Mouse (Mus musculus): ENCODE results near the gene Dennd4b. TPM values are rescaled to one million over a fixed set of nuclear protein-coding genes. Genes with fewer than 3 reads are reported as not detected.

Gene Dennd4b
- polyA plus RNA-seq (2016; fragmentation: Nextera tagmentation; extraction: Ambion mirVana): 6.9 and 7.0 TPM in 2 replicates

DNA sequence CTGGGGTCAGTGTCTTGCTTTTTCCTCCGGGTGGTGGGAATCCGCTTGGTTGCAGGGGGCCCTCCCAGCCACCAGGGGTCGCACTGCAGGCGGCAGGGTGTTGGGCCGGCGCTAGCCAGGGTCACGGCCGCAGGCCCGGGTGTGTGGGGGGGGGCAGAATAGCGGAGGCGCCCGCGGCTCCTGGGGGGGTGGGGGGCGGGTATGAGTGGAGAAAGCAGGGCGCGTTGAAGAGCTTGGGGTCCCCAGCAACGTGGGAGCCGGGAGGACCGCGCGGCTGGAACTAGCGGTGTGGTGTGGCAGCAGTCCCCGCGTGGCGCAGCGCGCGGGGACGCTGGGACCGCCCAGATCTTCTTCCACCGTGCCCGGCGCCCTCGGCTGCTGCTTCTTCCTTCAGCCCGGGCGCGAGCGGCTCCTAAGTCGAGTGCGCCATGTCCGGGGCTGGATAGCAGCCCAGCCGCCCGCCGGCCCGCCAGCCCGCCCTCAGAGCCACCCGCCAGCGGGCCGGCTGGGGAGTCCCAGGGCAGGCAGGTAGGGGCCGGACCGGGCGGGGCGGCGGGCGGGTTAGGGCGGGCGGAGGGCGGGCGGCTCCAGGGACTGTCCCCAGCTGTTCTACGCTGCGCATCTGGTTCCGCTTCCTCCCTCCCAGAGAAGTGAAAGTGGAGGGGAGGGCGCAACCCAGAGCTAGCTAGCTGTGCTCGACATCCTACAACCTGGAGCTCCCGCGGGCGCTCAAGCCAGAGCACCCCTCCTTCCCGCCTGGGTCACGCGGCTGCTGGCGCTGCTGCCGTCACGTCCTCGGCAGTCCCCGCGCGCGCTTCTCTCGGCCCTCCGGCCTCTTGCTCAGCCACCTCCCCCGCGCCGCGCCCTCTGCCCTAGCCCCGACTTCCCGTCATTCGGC is at the start of gene Dennd4b:
Gene Dennd4b (plus strand): TSS at position 152 of the 898 bp plus-strand sequence.
- no peaks in the 10 kb centered on the region for H3K27me3 ChIP-seq (ENCODE audit: low read depth, poor library complexity, severe bottlenecking)
- peak; percentile 91 for DNase-seq (ENCODE audit: low spot score)
- H3K27ac ChIP-seq (replicated peaks): peak within 1 kb of the TSS; percentile 98
- H3K4me3 ChIP-seq: peak within 1 kb of the TSS; percentile 91
- H3K9me3 ChIP-seq (replicated peaks): no peaks in the 10 kb centered on the region
- H3K4me1 ChIP-seq: peaks cover 30% of the 10 kb centered on the region
- peaks cover 69% of the 10 kb centered on the region for H3K36me3 ChIP-seq
- under 1% methylated on average over 81 of the region's 87 CpGs for WGBS

GRCm38 (mm10) chr3:90215825-90216380 is 49.1 kb upstream of the Dennd4b start:
- peaks cover 19% of the 10 kb centered on the region for H3K36me3 ChIP-seq
- peaks cover 39% of the 10 kb centered on the region for H3K4me1 ChIP-seq
- no peaks in the 10 kb centered on the region for H3K27me3 ChIP-seq (ENCODE audit: low read depth, poor library complexity, severe bottlenecking)
- H3K4me3 ChIP-seq: no peak overlapping the region
- no peak for DNase-seq (ENCODE audit: low spot score)
- WGBS: 29% methylated on average over 1 of the region's 1 CpGs
- H3K9me3 ChIP-seq (replicated peaks): no peaks in the 10 kb centered on the region
- H3K27ac ChIP-seq (replicated peaks): no peak overlapping the region

DNA sequence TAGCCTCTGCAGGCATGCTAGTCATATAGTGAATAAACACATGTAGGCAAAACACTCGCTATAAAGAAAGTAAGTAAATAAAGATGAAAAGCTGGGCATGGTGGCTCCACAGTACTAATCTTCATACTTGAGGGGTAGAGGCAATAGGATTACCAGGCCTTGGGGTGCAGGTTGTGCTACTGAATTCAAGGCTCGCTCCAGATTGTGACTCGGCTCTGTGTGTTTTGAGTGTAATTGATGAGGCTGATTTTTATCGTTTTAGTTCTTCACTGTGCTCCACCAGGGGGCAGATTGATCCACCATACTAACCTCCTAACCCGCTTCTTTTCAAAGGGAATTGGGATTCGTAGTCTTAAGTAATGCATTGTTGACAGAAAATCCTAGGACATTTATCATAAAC is 44.9 kb upstream of the Dennd4b start:
- Histone ChIP-seq H3K4me1 (peaks cover 29% of the 10 kb centered on the region), H3K27ac (replicated peaks) (peak overlapping the region; percentile 87), H3K9me3 (replicated peaks) (no peaks in the 10 kb centered on the region), H3K36me3 (peaks cover 21% of the 10 kb centered on the region), H3K4me3 (peak overlapping the region; percentile 63), H3K27me3 (ENCODE audit: low read depth, poor library complexity, severe bottlenecking) (no peaks in the 10 kb centered on the region)
- peak; percentile 53 for DNase-seq (ENCODE audit: low spot score)
- WGBS: 19% methylated on average over 6 of the region's 6 CpGs

DNA sequence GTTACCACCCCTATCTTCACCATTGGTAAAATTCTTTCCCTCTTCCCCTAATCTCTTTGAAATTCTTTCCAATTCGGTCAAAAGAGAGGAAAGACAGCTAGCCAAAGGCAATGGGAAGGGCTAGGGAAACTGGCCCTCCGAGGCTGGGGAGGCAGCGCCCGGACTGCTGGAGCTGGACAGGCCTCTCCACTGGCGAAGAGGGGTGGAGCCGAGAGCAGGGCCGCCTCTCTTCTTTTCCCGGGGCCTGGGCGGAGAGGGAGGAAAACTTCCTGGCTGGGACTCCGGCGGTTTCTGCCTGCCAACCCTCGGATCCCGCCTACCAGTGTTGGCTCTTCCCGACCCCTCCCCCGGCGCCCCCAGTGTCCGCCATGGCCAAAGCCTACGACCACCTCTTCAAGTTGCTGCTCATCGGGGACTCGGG is 44.4 kb upstream of the Dennd4b start:
- peak; percentile 80 for DNase-seq (ENCODE audit: low spot score)
- H3K27ac ChIP-seq (replicated peaks): peak overlapping the region; percentile 87
- 0% methylated on average over 20 of the region's 20 CpGs for WGBS
- H3K4me3 ChIP-seq: peak overlapping the region; percentile 63
- H3K4me1 ChIP-seq: peaks cover 29% of the 10 kb centered on the region
- H3K27me3 ChIP-seq (ENCODE audit: low read depth, poor library complexity, severe bottlenecking): no peaks in the 10 kb centered on the region
- no peaks in the 10 kb centered on the region for H3K9me3 ChIP-seq (replicated peaks)
- H3K36me3 ChIP-seq: peaks cover 25% of the 10 kb centered on the region

DNA sequence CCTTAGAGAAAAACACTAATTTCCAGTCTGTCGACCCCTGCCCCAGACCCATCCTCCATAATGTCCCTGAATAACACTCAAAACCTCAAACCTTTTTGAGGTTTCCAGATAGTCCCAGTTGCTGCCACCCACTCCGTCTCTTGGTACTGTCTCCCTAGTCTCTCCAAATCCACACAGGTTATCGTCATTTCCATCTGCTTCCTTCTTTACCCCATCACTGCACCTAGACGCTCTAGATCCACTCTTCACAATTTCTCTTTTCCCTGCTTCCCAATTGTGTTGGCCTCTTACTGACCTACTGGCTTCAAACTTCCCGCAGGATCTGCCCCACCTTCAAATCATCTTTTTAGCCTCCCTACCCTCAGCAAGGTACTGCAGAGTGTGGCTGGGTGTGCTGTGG is 43.9 kb upstream of the Dennd4b start:
- Histone ChIP-seq H3K4me1 (peaks cover 29% of the 10 kb centered on the region), H3K36me3 (peaks cover 31% of the 10 kb centered on the region), H3K4me3 (peak overlapping the region; percentile 63), H3K27me3 (ENCODE audit: low read depth, poor library complexity, severe bottlenecking) (no peaks in the 10 kb centered on the region), H3K27ac (replicated peaks) (peak overlapping the region; percentile 87), H3K9me3 (replicated peaks) (no peaks in the 10 kb centered on the region)
- no peak for DNase-seq (ENCODE audit: low spot score)
- 29% methylated on average over 5 of the region's 5 CpGs for WGBS

GRCm38 (mm10) chr3:90222455-90222854 is 42.5 kb upstream of the Dennd4b start:
- H3K27ac ChIP-seq (replicated peaks): no peak overlapping the region
- H3K4me3 ChIP-seq: no peak overlapping the region
- no peak for DNase-seq (ENCODE audit: low spot score)
- 94% methylated on average over 4 of the region's 4 CpGs for WGBS
- no peaks in the 10 kb centered on the region for H3K27me3 ChIP-seq (ENCODE audit: low read depth, poor library complexity, severe bottlenecking)
- H3K4me1 ChIP-seq: peaks cover 29% of the 10 kb centered on the region
- no peaks in the 10 kb centered on the region for H3K9me3 ChIP-seq (replicated peaks)
- H3K36me3 ChIP-seq: peaks cover 33% of the 10 kb centered on the region

DNA sequence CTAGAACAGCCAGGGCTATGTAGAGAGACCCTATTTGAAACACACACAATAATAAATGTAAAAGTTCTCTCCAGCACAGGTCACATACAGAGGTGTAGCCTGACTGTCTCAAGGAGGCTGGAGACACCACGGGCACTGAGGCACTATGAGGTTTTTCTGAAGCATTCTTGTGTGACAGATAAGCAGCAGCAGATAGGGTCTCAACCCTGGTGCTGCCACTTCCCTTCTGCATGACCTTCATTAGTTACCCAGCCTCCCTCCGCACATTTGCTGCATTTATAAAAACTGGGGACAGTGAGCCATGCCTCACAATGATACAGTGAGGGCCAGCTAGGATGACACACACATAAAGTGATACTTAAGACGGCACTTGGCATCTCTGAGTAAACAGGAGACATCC is 42.0 kb upstream of the Dennd4b start:
- Histone ChIP-seq H3K36me3 (peaks cover 33% of the 10 kb centered on the region), H3K27ac (replicated peaks) (no peak overlapping the region), H3K4me3 (no peak overlapping the region), H3K4me1 (peaks cover 29% of the 10 kb centered on the region), H3K27me3 (ENCODE audit: low read depth, poor library complexity, severe bottlenecking) (no peaks in the 10 kb centered on the region), H3K9me3 (replicated peaks) (no peaks in the 10 kb centered on the region)
- WGBS: 84% methylated on average over 3 of the region's 3 CpGs
- no peak for DNase-seq (ENCODE audit: low spot score)

- DNase-seq (ENCODE audit: low spot score): no peak
- H3K27ac ChIP-seq (replicated peaks): no peak overlapping the region
- no peaks in the 10 kb centered on the region for H3K27me3 ChIP-seq (ENCODE audit: low read depth, poor library complexity, severe bottlenecking)
- no peaks in the 10 kb centered on the region for H3K9me3 ChIP-seq (replicated peaks)
- H3K36me3 ChIP-seq: peaks cover 33% of the 10 kb centered on the region
- WGBS: 85% methylated on average over 10 of the region's 10 CpGs
- peaks cover 29% of the 10 kb centered on the region for H3K4me1 ChIP-seq
- no peak overlapping the region for H3K4me3 ChIP-seq
Measured at GRCm38 (mm10) chr3:90224331-90224730, 40.7 kb upstream of the Dennd4b start.

GRCm38 (mm10) chr3:90231075-90231474 is 33.9 kb upstream of the Dennd4b start:
- Histone ChIP-seq H3K36me3 (peaks cover 35% of the 10 kb centered on the region), H3K4me1 (peaks cover 21% of the 10 kb centered on the region), H3K9me3 (replicated peaks) (no peaks in the 10 kb centered on the region), H3K27me3 (ENCODE audit: low read depth, poor library complexity, severe bottlenecking) (no peaks in the 10 kb centered on the region), H3K4me3 (peak overlapping the region; percentile 70), H3K27ac (replicated peaks) (peak overlapping the region; percentile 90)
- no peak for DNase-seq (ENCODE audit: low spot score)
- WGBS: 18% methylated on average over 8 of the region's 8 CpGs

DNA sequence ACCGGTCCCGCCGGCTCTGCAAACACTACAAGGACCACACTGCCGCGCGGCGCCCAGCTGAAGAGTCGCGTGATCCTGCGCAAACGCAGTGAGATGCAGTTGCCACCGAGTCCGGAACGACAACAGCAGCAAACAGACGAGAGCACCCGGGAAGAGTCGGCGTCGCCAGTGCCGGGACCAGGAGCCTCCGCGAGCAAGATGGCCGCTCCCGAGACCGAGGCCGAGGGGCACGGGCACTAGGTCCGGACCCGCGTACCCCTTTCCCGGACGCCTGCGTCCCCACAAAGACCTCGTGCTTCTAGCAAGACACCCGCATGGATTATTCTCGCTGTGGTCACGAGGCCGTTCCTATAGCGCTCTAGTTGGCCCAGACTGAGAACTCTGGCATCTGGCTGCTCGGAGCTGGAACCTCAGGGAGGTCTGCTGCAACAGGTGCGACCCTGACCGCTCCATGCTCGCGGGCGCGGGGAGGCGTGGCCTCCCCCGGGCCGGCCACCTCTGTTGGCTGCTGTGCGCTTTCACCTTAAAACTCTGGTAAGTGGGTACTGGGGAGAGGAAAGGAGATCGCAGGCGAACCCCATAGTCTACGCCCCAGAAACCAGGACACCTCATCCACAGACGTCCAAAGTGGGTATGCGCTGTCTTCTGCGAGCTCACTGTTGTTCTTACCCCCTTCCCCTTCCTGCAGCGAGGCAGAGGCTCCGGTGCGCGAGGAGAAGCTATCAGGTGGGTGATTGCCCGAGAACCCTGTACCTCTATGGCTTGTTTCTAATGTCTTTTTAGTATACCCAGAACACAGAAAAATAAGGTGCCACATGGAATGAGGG is 33.3 kb upstream of the Dennd4b start, which contains the start of gene Jtb:
Gene Jtb (plus strand): TSS at position 91 of the 827 bp plus-strand sequence.
- peak within 1 kb of the TSS; percentile 70 for H3K4me3 ChIP-seq
- no peaks in the 10 kb centered on the region for H3K9me3 ChIP-seq (replicated peaks)
- H3K36me3 ChIP-seq: peaks cover 39% of the 10 kb centered on the region
- H3K27me3 ChIP-seq (ENCODE audit: low read depth, poor library complexity, severe bottlenecking): no peaks in the 10 kb centered on the region
- H3K4me1 ChIP-seq: peaks cover 21% of the 10 kb centered on the region
- 1% methylated on average over 61 of the region's 61 CpGs for WGBS
- peak; percentile 94 for DNase-seq (ENCODE audit: low spot score)
- peak within 1 kb of the TSS; percentile 90 for H3K27ac ChIP-seq (replicated peaks)

GRCm38 (mm10) chr3:90241251-90241650 is 23.7 kb upstream of the Dennd4b start:
- H3K4me3 ChIP-seq: no peak overlapping the region
- peaks cover 17% of the 10 kb centered on the region for H3K4me1 ChIP-seq
- no peaks in the 10 kb centered on the region for H3K9me3 ChIP-seq (replicated peaks)
- WGBS: 90% methylated on average over 2 of the region's 2 CpGs
- H3K27ac ChIP-seq (replicated peaks): no peak overlapping the region
- 0 out of 2 replicates have a peak, but pooled peaks cover 9% of the 10 kb centered on the region for H3K36me3 ChIP-seq
- no peak for DNase-seq (ENCODE audit: low spot score)
- H3K27me3 ChIP-seq (ENCODE audit: low read depth, poor library complexity, severe bottlenecking): no peaks in the 10 kb centered on the region

GRCm38 (mm10) chr3:90241669-90242358 is 23.2 kb upstream of the Dennd4b start:
- Histone ChIP-seq H3K27ac (replicated peaks) (no peak overlapping the region), H3K27me3 (ENCODE audit: low read depth, poor library complexity, severe bottlenecking) (no peaks in the 10 kb centered on the region), H3K9me3 (replicated peaks) (no peaks in the 10 kb centered on the region), H3K4me1 (peaks cover 17% of the 10 kb centered on the region), H3K36me3 (0 out of 2 replicates have a peak, but pooled peaks cover 4% of the 10 kb centered on the region), H3K4me3 (no peak overlapping the region)
- no peak for DNase-seq (ENCODE audit: low spot score)
- WGBS: 82% methylated on average over 10 of the region's 10 CpGs
